Comparison of ENCODE assay signal across 32 mouse cellular contexts in the genomic region with DNA sequence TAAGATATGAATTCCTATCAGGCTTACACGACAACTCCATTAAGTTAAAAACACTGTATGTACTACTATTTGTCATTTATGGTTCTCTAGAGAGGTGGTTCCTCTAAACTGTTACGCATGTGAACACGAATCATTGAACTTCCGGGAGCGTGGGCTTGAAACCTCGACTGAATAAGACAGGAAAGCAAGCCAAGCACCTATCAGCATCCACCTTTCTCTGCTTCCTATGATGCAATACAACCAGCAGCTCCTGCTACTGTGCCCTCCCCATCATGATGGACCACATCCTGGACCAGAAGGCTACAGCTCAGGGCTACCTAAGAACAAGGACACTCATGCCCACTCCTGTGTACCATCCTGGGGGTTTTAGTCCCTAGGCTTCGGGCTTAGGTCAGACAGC. TPM values are rescaled to one million over a fixed set of nuclear protein-coding genes. Genes with fewer than 3 reads are reported as not detected.
DNase-seq lines count a peak whose midpoint lies in the region; ATAC-seq and TF ChIP-seq lines count a peak whose summit lies in the region.
"Had no signal": no experiment of that assay in that cellular context is flagged by ENCODE, and none has a peak within 500 bp of the region (broad histone marks: within the 10 kb centered on the region; RNA-seq: fewer than 3 reads in every experiment).

No protein-coding gene starts in this region.

- peaks cover 9% of the 10 kb centered on the region for H3K4me1 ChIP-seq in thymus, adult 2 months (replicated peaks; ENCODE audit: control insufficient read depth, insufficient read depth, low read length)
- H3K4me1 ChIP-seq: forebrain, embryonic 12.5 days; hindbrain, embryonic 12.5 days; limb, embryonic 15.5 days; liver, embryonic 13.5 days; neural tube, embryonic 12.5 days; stomach, embryonic 15.5 days had no signal

- no peaks in the 10 kb centered on the region for H3K27me3 ChIP-seq in thymus, adult 2 months (ENCODE audit: control insufficient read depth, insufficient read depth, low read length)
- H3K27me3 ChIP-seq: forebrain, embryonic 12.5 days; heart, embryonic 15.5 days; hindbrain, embryonic 12.5 days; limb, embryonic 15.5 days; liver, embryonic 13.5 days; midbrain, embryonic 15.5 days; neural tube, embryonic 12.5 days; stomach, embryonic 15.5 days had no signal

- TF ChIP-seq CTCF in thymus, adult 2 months (IDR thresholded peaks at IDR 0.05; ENCODE audit: borderline replicate concordance, control insufficient read depth, extremely low read depth, insufficient read depth, low read length, poor library complexity): no peak

- intact Hi-C loops in left cerebral cortex, postnatal 14 days (cut with DNase I): no loop called here

- ATAC-seq in erythroblast, adult 5-6 weeks (replicated peaks; ENCODE audit: low FRiP score, poor library complexity, severe bottlenecking): no peak
- ATAC-seq: forebrain, postnatal 0 days; hindbrain, postnatal 0 days; intestine, postnatal 0 days; lung, postnatal 0 days; midbrain, embryonic 15.5 days had no signal

- DNase-seq in thymus, postnatal 0 days (ENCODE audit: low spot score): peak; percentile 53
- no peak for DNase-seq in thymus, adult 2 months
- DNase-seq in induced T-regulatory cell, adult 2 months (ENCODE audit: low read depth): peak; percentile 25
- peak; percentile 8 for DNase-seq in naive thymus-derived CD4-positive, alpha-beta T cell, adult 2 months (ENCODE audit: low read depth)
- DNase-seq in left cerebral cortex, postnatal 14 days (ENCODE audit: low spot score in 2 of 2): no peak
- no peak for DNase-seq in c-Kit-positive CD71-positive TER-119-positive erythroid progenitor cells, embryonic 14.5 days (ENCODE audit: low spot score)
- DNase-seq: adrenal gland, postnatal 14 days; cerebellum, adult 2 months; cerebellum, postnatal 14 days; forebrain, postnatal 0 days; heart, postnatal 36 days; kidney, postnatal 14 days; liver, embryonic 13.5 days; lung, adult 18-20 months; lung, postnatal 4 days; thymus, postnatal 25 days had no signal

- WGBS in thymus, adult 2 months: 55% methylated on average over 7 of the region's 7 CpGs

- TF ChIP-seq POLR2A in thymus, adult 2 months (IDR thresholded peaks at IDR 0.05; ENCODE audit: control insufficient read depth, extremely low read depth, insufficient read depth, low read length, poor library complexity): no peak

- H3K36me3 ChIP-seq in thymus, adult 2 months (ENCODE audit: control insufficient read depth, insufficient read depth, low read length): no peaks in the 10 kb centered on the region
- H3K36me3 ChIP-seq: forebrain, embryonic 12.5 days; G1E; heart, embryonic 10.5 days; heart, embryonic 15.5 days; hindbrain, embryonic 12.5 days; limb, embryonic 10.5 days; limb, embryonic 15.5 days; liver, embryonic 13.5 days; midbrain, embryonic 10.5 days; midbrain, embryonic 15.5 days; neural tube, embryonic 12.5 days; stomach, embryonic 15.5 days had no signal

- H3K4me3 ChIP-seq in thymus, adult 2 months (ENCODE audit: control insufficient read depth, insufficient read depth, low read length): no peak overlapping the region
- H3K4me3 ChIP-seq: forebrain, embryonic 12.5 days; heart, embryonic 10.5 days; heart, embryonic 15.5 days; hindbrain, embryonic 12.5 days; layer of hippocampus, adult 2 months; limb, embryonic 10.5 days; limb, embryonic 15.5 days; liver, embryonic 13.5 days; midbrain, embryonic 10.5 days; midbrain, embryonic 15.5 days; neural tube, embryonic 12.5 days; stomach, embryonic 15.5 days had no signal

- H3K27ac ChIP-seq in thymus, adult 2 months (ENCODE audit: control insufficient read depth, insufficient read depth, low read length): no peak overlapping the region
- H3K27ac ChIP-seq: forebrain, embryonic 12.5 days; heart, embryonic 10.5 days; heart, embryonic 15.5 days; hindbrain, embryonic 12.5 days; hindbrain, postnatal 0 days; layer of hippocampus, adult 2 months; limb, embryonic 10.5 days; limb, embryonic 15.5 days; liver, embryonic 13.5 days; midbrain, embryonic 10.5 days; midbrain, embryonic 15.5 days; neural tube, embryonic 12.5 days; stomach, embryonic 15.5 days had no signal

RNA-seq across cellular contexts. Expression of a gene that starts 24.1 kb away (rescaled TPM):
- polyA plus RNA-seq in thymus, postnatal 0 days (2015; fragmentation: Nextera tagmentation; extraction: Ambion mirVana): 10.4 and 13.3 TPM in 2 replicates
- polyA plus RNA-seq in thymus, adult 2 months (2012; rRNA removed): 17.0 and 22.3 TPM in 2 replicates
- 10 to 100 TPM; 14.6 to 15.4 TPM for total RNA-seq in left cerebral cortex, postnatal 14 days (2021)
- total RNA-seq in erythroblast, adult 5-6 weeks (2015; ENCODE audit: low replicate concordance): 0.58 and 0.63 TPM in 2 replicates
- total RNA-seq in erythroblast, adult 5-6 weeks (2017; ENCODE audit: low replicate concordance): 0.84 and 1.4 TPM in 2 replicates
- total RNA-seq: G1E had no signal

RNA-seq across cellular contexts. Expression of a gene that starts 36.3 kb away (rescaled TPM):
- polyA plus RNA-seq in thymus, postnatal 0 days (2015; fragmentation: Nextera tagmentation; extraction: Ambion mirVana): 67.2 and 68.2 TPM in 2 replicates
- polyA plus RNA-seq in thymus, adult 2 months (2012; rRNA removed): 17.4 and 20.0 TPM in 2 replicates
- total RNA-seq in left cerebral cortex, postnatal 14 days (2021): 10 to 100 TPM; 14.7 to 19.0 TPM
- 9.2 and 11.5 TPM in 2 replicates for total RNA-seq in erythroblast, adult 5-6 weeks (2015; ENCODE audit: low replicate concordance)
- total RNA-seq in erythroblast, adult 5-6 weeks (2017; ENCODE audit: low replicate concordance): 18.0 and 36.7 TPM in 2 replicates

Comparison
In these comparisons a context has a peak if more than half of its experiments do, and no peak if none do; other contexts are left out.
1. DNase-seq: peak in thymus, postnatal 0 days (single experiment), induced T-regulatory cell, adult 2 months (single experiment) and naive thymus-derived CD4-positive, alpha-beta T cell, adult 2 months (single experiment); none in thymus, adult 2 months (single experiment), left cerebral cortex, postnatal 14 days (0 of 2) and c-Kit-positive CD71-positive TER-119-positive erythroid progenitor cells, embryonic 14.5 days (single experiment).
2. RNA of a gene that starts 24.1 kb away (total RNA-seq): 14.6 to 15.4 TPM in left cerebral cortex, postnatal 14 days; 0.58 to 1.4 TPM in erythroblast, adult 5-6 weeks; every median in the first group is over 4 times any median in the second.